Mouse (Mus musculus) kidney, postnatal 36 days (tissue): Measurements from ENCODE around the gene Cacna1e.

ENCODE experiments used
- DNase-seq, 2 experiments: peaks; one replicate each; pipeline ENCODE4 v3.0.0; 2021 to 2022; ENCODE audit warnings: mixed read lengths in 2 of 2

The Cacna1e gene

GRCm38 (mm10) chr1:154491071-154491470 is 393.2 kb downstream of the Cacna1e start:
- DNase-seq, result no peak

- DNase-seq, result no peak
Measured at GRCm38 (mm10) chr1:154476671-154477070, 407.6 kb downstream of the Cacna1e start.

GRCm38 (mm10) chr1:154475706-154476105 is 408.6 kb downstream of the Cacna1e start:
- DNase-seq, result no peak

- no peak for DNase-seq
Measured at GRCm38 (mm10) chr1:154474156-154474555, 410.1 kb downstream of the Cacna1e start.

GRCm38 (mm10) chr1:154467265-154467664 is 417.0 kb downstream of the Cacna1e start:
- DNase-seq, result no peak

GRCm38 (mm10) chr1:154461521-154461920 is 422.8 kb downstream of the Cacna1e start:
- DNase-seq, result no peak

- no peak for DNase-seq
Measured at GRCm38 (mm10) chr1:154460067-154460466, 424.2 kb downstream of the Cacna1e start.

- DNase-seq, result no peak
Measured at GRCm38 (mm10) chr1:154458601-154459000, 425.7 kb downstream of the Cacna1e start.

- no peak for DNase-seq
Measured at GRCm38 (mm10) chr1:154450799-154451198, 433.5 kb downstream of the Cacna1e start.

GRCm38 (mm10) chr1:154446456-154446855 is 437.8 kb downstream of the Cacna1e start:
- DNase-seq, result no peak

- no peak for DNase-seq
Measured at GRCm38 (mm10) chr1:154433520-154433919, 450.8 kb downstream of the Cacna1e start.

GRCm38 (mm10) chr1:154433112-154433511 is 451.2 kb downstream of the Cacna1e start:
- no peak for DNase-seq

GRCm38 (mm10) chr1:154428276-154428675 is 456.0 kb downstream of the Cacna1e start:
- DNase-seq, result no peak

GRCm38 (mm10) chr1:154418278-154418677 is 466.0 kb downstream of the Cacna1e start:
- no peak for DNase-seq

GRCm38 (mm10) chr1:154416384-154417155 is 467.7 kb downstream of the Cacna1e start:
- peak; percentile 14 to 38 for DNase-seq

GRCm38 (mm10) chr1:154415826-154416225 is 468.5 kb downstream of the Cacna1e start:
- DNase-seq, result no peak

- DNase-seq, result no peak
Measured at GRCm38 (mm10) chr1:154413138-154413537, 471.2 kb downstream of the Cacna1e start.

- no peak for DNase-seq
Measured at GRCm38 (mm10) chr1:154409051-154409450, 475.2 kb downstream of the Cacna1e start.

- DNase-seq, result no peak
Measured at GRCm38 (mm10) chr1:154391979-154392378, 492.3 kb downstream of the Cacna1e start.
